Mouse (Mus musculus) hindbrain, embryonic 12.5 days (tissue): ENCODE results near the gene Kif1c. TPM values are rescaled to one million over a fixed set of nuclear protein-coding genes. Genes with fewer than 3 reads are reported as not detected.

Source experiments
- ATAC-seq: fragments of 200-750 bp; cut with Nextera tagmentation; 2 replicates; pipeline ENCODE4 v1.8.0; 2017; ENCODE audit warnings: moderate TSS enrichment; ENCODE audit not compliant: low FRiP score
- H3K27ac ChIP-seq: fragments of 300-500 bp; sonication (generic); 2 replicates; pipeline ENCODE4 v1.5.1; 2016; ENCODE audit warnings: mild to moderate bottlenecking
- H3K27me3 ChIP-seq: fragments of 300-500 bp; sonication (generic); 2 replicates; pipeline ENCODE4 v1.6.1; 2016; ENCODE audit warnings: mild to moderate bottlenecking
- H3K36me3 ChIP-seq: fragments of 300-500 bp; sonication (generic); 2 replicates; pipeline ENCODE4 v1.6.1; 2016; ENCODE audit warnings: mild to moderate bottlenecking
- H3K4me1 ChIP-seq: fragments of 300-500 bp; sonication (generic); 2 replicates; pipeline ENCODE4 v1.6.1; 2016
- H3K4me2 ChIP-seq: fragments of 300-500 bp; sonication (generic); replicated peaks from 2 replicates; pipeline ENCODE4 v1.6.1; 2016; ENCODE audit warnings: mild to moderate bottlenecking
- H3K4me3 ChIP-seq: fragments of 300-500 bp; sonication (generic); 2 replicates; pipeline ENCODE4 v1.5.1; 2016; ENCODE audit warnings: mild to moderate bottlenecking
- H3K9ac ChIP-seq: fragments of 300-500 bp; sonication (generic); 2 replicates; pipeline ENCODE4 v1.6.1; 2016; ENCODE audit warnings: mild to moderate bottlenecking, moderate library complexity
- H3K9me3 ChIP-seq: fragments of 300-500 bp; sonication (generic); replicated peaks from 2 replicates; pipeline ENCODE4 v1.6.1; 2016; ENCODE audit warnings: mild to moderate bottlenecking
- WGBS: fragments of 180-500 bp; shearing (Covaris S2); methylation state at CpG from one replicate; pipeline ENCODE4 v1.1.7; 2016; 5-methylcytosine and 5-hydroxymethylcytosine counted together
- polyA plus RNA-seq: library from polyadenylated mRNA; unstranded; fragments of >200 nt; fragmentation: Nextera tagmentation; extraction: Ambion mirVana; gene quantifications from 2 replicates; pipeline ENCODE4 v1.2.1, GENCODE M21; 2016

Gene Kif1c
- polyA plus RNA-seq, 1 experiment from 2014 or later = 3.0 TPM

- Histone ChIP-seq H3K27ac (peak within 1 kb of the TSS; percentile 97), H3K4me1 (peaks cover 27% of the 10 kb centered on the region), H3K9me3 (no peaks in the 10 kb centered on the region), H3K36me3 (peaks cover 31% of the 10 kb centered on the region), H3K27me3 (no peaks in the 10 kb centered on the region), H3K4me3 (peak within 1 kb of the TSS; percentile 57), H3K4me2 (peak within 1 kb of the TSS; percentile 85), H3K9ac (peak within 1 kb of the TSS; percentile 80)
- WGBS = under 1% methylated on average over 43 of the region's 44 CpGs
- peak; percentile 98 for ATAC-seq
Measured at GRCm38 (mm10) chr11:70668771-70669505, 31.4 kb upstream of the Kif1c start, which contains the start of gene Spag7. Gene Spag7 (minus strand): TSS chr11:70669416.

DNA sequence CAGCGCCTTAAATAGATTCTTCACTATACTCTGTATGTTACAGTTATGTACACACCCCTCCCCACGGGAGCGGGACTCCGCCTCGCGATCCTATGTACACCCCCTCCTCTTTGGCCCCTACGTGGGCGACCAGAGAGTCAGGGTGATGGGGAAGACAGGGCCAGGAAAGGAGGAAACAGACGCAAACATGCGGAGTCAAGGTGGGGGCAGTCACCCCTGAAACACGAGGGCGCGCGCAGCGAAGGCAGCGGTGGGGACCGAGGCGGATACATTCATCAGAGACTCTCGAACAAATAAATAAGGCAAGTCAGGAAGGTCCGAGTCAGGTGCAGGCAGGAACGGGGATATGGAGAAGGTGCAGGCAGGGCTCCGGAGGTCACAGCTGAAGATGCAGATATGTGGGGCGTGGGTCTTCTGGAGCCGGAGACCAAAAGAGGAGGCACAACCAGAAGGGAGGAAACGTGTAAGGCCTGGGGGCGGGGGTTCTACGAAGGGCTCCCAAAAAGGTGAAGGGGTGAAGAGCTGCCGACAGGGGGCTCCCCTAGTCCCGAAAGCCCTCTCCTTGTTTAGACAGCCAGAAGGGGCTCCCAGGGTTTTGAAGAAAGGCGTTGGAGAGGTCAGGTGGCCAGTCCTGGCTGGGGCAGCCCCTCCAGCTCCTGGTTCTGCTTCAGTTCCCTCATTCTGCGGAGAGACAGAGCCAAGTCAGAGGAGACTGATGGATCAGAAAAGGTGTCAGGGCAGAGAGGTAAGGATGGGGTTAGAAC is 30.6 kb upstream of the Kif1c start:
- Histone ChIP-seq H3K36me3 (peaks cover 29% of the 10 kb centered on the region), H3K4me3 (peak overlapping the region; percentile 57), H3K4me2 (peak overlapping the region; percentile 85), H3K27ac (peak overlapping the region; percentile 97), H3K4me1 (peaks cover 27% of the 10 kb centered on the region), H3K9ac (peak overlapping the region; percentile 80), H3K27me3 (no peaks in the 10 kb centered on the region), H3K9me3 (no peaks in the 10 kb centered on the region)
- whole genome bisulfite sequencing = under 1% methylated on average over 30 of the region's 31 CpGs
- peak; percentile 42 for ATAC-seq

GRCm38 (mm10) chr11:70670483-70670882 is 29.9 kb upstream of the Kif1c start:
- peaks cover 28% of the 10 kb centered on the region for H3K36me3 ChIP-seq
- WGBS = 43% methylated on average over 14 of the region's 14 CpGs

DNA sequence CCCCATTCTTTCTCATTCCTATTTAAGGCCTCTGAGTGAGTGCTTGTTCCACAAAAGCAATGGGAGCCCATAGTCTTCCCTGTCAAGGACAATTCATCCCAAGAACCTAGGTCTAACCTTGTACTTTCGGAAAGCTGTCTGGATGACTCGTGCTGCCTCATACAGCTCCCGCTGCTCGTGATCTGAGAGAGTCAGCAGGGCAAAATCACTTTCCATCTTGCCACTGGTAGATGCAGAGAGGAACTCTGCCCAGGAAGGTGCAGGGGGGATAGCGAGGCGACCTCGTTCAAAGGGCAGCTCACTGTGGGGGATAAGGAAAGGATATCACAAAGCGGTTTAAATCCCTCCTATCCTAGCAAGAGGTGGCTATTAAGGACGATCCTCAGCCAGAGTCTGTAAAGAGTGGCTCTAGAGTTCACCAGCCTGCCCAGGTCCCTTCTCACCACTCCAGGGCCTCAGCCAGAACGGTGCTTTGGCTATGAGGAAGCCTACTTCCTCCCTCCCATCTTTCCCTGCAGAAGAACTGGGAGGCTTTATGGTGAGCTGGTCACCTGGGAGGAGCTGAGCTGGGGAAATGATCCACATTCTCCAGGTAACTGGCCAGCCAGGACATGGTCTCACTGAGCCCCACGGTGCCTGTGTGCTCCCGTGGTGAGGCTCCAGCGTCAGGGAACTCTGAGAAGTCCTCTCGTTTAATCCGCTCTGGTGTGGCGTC is 28.9 kb upstream of the Kif1c start:
- no peaks in the 10 kb centered on the region for H3K9me3 ChIP-seq
- H3K4me1 ChIP-seq = peaks cover 27% of the 10 kb centered on the region
- no peaks in the 10 kb centered on the region for H3K27me3 ChIP-seq
- WGBS = 84% methylated on average over 16 of the region's 16 CpGs
- H3K4me2 ChIP-seq = peak overlapping the region; percentile 85; the same call in 1 of the 2 replicates
- no peak overlapping the region for H3K4me3 ChIP-seq
- no peak overlapping the region for H3K9ac ChIP-seq
- no peak for ATAC-seq
- peaks cover 33% of the 10 kb centered on the region for H3K36me3 ChIP-seq
- no peak overlapping the region for H3K27ac ChIP-seq

More at GRCm38 (mm10) chr11:70670483-70670882, 29.9 kb upstream of the Kif1c start:
- ATAC-seq = no peak
- H3K9me3 ChIP-seq = no peaks in the 10 kb centered on the region
- peak overlapping the region; percentile 85 for H3K4me2 ChIP-seq
- H3K27ac ChIP-seq = peak overlapping the region; percentile 97
- peak overlapping the region; percentile 80 for H3K9ac ChIP-seq
- peaks cover 27% of the 10 kb centered on the region for H3K4me1 ChIP-seq
- H3K4me3 ChIP-seq = peak overlapping the region; percentile 57
- H3K27me3 ChIP-seq = no peaks in the 10 kb centered on the region

DNA sequence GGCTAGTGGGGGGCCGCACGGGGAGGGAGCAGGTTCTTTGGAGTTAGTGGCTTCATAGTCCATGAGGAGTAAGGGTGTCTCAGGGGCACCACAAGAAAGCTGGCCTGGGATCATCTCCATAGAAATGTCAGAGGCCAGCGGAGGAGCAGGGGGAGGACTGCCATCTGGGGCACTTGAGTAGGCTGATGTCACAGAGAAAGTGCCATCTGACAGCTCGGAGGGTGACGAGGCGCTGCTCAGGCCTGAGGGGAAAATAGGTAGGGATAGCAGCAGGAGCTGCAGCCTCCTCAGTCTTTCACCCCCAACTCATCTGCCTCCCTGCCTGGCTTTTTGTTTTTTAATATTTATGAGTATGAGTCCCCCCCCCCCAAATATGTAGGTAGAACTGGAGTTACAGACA is 26.3 kb upstream of the Kif1c start:
- WGBS = 46% methylated on average over 6 of the region's 6 CpGs
- H3K9me3 ChIP-seq = no peaks in the 10 kb centered on the region
- no peak overlapping the region for H3K27ac ChIP-seq
- H3K36me3 ChIP-seq = peaks cover 39% of the 10 kb centered on the region
- ATAC-seq = no peak
- no peak overlapping the region for H3K4me3 ChIP-seq
- no peak overlapping the region for H3K4me2 ChIP-seq
- peaks cover 15% of the 10 kb centered on the region for H3K4me1 ChIP-seq
- no peaks in the 10 kb centered on the region for H3K27me3 ChIP-seq
- H3K9ac ChIP-seq = no peak overlapping the region

DNA sequence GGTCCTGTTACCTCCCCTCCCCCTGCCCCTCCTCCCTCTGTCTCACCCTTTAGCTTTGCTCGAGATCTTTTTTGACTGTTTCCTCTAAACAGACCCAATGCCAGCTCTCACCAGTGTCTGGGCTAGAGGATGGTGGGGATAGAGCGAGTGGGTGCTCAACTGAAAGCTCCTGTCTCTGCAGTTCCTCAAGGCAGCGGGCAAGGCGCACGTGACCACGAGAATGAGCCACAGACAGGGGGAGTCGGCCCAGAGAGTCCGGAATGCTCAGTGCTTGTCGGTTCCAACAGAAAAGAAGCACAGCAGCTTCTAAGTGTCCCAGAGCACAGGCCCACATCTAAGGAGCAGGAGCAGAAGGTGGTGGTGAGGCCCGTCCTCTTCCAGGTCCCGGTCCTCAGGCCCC is 25.8 kb upstream of the Kif1c start:
- peaks cover 15% of the 10 kb centered on the region for H3K4me1 ChIP-seq
- no peak for ATAC-seq
- no peak overlapping the region for H3K27ac ChIP-seq
- peaks cover 44% of the 10 kb centered on the region for H3K36me3 ChIP-seq
- H3K9me3 ChIP-seq = no peaks in the 10 kb centered on the region
- 69% methylated on average over 11 of the region's 11 CpGs for WGBS
- H3K9ac ChIP-seq = no peak overlapping the region
- H3K27me3 ChIP-seq = no peaks in the 10 kb centered on the region
- H3K4me2 ChIP-seq = no peak overlapping the region
- H3K4me3 ChIP-seq = no peak overlapping the region

GRCm38 (mm10) chr11:70678092-70678491 is 22.3 kb upstream of the Kif1c start:
- H3K4me2 ChIP-seq = no peak overlapping the region
- no peaks in the 10 kb centered on the region for H3K9me3 ChIP-seq
- H3K4me1 ChIP-seq = peaks cover 17% of the 10 kb centered on the region
- WGBS = 79% methylated on average over 9 of the region's 9 CpGs
- no peak for ATAC-seq
- H3K9ac ChIP-seq = no peak overlapping the region
- H3K27me3 ChIP-seq = no peaks in the 10 kb centered on the region
- H3K4me3 ChIP-seq = no peak overlapping the region
- peaks cover 51% of the 10 kb centered on the region for H3K36me3 ChIP-seq
- H3K27ac ChIP-seq = no peak overlapping the region

GRCm38 (mm10) chr11:70678576-70678975 is 21.8 kb upstream of the Kif1c start:
- ATAC-seq = no peak
- no peaks in the 10 kb centered on the region for H3K9me3 ChIP-seq
- no peak overlapping the region for H3K4me3 ChIP-seq
- no peak overlapping the region for H3K27ac ChIP-seq
- no peak overlapping the region for H3K9ac ChIP-seq
- peaks cover 17% of the 10 kb centered on the region for H3K4me1 ChIP-seq
- WGBS = 59% methylated on average over 2 of the region's 2 CpGs
- no peak overlapping the region for H3K4me2 ChIP-seq
- peaks cover 53% of the 10 kb centered on the region for H3K36me3 ChIP-seq
- H3K27me3 ChIP-seq = no peaks in the 10 kb centered on the region

GRCm38 (mm10) chr11:70679361-70679760 is 21.0 kb upstream of the Kif1c start:
- no peaks in the 10 kb centered on the region for H3K9me3 ChIP-seq
- no peak overlapping the region for H3K9ac ChIP-seq
- no peak overlapping the region for H3K4me3 ChIP-seq
- H3K36me3 ChIP-seq = peaks cover 54% of the 10 kb centered on the region
- 95% methylated on average over 8 of the region's 8 CpGs for WGBS
- no peak overlapping the region for H3K4me2 ChIP-seq
- peaks cover 17% of the 10 kb centered on the region for H3K4me1 ChIP-seq
- H3K27ac ChIP-seq = no peak overlapping the region
- ATAC-seq = no peak
- no peaks in the 10 kb centered on the region for H3K27me3 ChIP-seq

DNA sequence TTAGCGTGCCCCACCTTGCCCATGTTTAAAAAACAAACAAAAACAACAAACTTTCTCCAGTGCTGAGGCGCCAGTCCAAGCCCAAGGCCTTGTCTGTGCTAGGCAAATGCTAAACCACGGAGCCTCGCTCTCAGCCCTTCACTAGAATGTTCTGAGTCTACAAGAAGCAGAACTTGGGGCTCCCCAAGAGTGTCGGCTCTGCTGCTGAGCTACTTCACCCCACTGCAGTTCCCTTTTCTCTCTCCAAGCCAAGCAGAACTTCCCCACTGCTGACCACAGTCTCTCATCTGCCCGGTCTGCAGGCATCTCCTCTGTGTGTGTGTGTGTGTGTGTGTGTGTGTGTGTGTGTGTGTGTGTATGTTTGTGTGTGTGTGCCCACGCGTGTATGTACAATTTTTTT is 20.5 kb upstream of the Kif1c start:
- Histone ChIP-seq H3K36me3 (peaks cover 53% of the 10 kb centered on the region), H3K4me2 (no peak overlapping the region), H3K4me3 (no peak overlapping the region), H3K9ac (no peak overlapping the region), H3K9me3 (no peaks in the 10 kb centered on the region), H3K27me3 (no peaks in the 10 kb centered on the region), H3K27ac (no peak overlapping the region), H3K4me1 (peaks cover 17% of the 10 kb centered on the region)
- no peak for ATAC-seq
- WGBS = 91% methylated on average over 8 of the region's 8 CpGs

DNA sequence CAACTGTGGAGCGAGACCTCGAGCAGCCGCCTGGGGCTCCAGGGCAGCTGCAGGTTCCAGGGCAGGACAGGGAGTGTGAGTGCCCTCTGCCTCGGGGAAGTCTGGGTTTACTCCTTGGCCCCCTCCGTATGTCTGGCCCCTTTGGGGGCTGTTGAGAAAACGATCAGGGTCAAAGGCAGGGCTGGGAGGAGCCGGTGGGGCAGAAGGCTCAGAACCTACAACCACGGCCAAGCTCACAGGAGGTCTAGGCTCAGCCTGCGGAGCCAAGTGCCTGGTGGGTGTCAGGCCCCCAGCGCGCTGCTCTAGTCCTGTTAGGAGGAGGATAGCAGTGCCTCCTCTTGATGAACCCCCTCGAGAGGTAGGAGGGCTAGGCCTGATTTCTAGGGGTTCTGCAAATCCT is 19.2 kb upstream of the Kif1c start:
- peaks cover 48% of the 10 kb centered on the region for H3K36me3 ChIP-seq
- no peak overlapping the region for H3K4me2 ChIP-seq
- H3K27ac ChIP-seq = peak overlapping the region; percentile 31; the same call in 1 of the 2 replicates
- no peaks in the 10 kb centered on the region for H3K27me3 ChIP-seq
- H3K4me1 ChIP-seq = peaks cover 18% of the 10 kb centered on the region
- H3K9me3 ChIP-seq = no peaks in the 10 kb centered on the region
- H3K9ac ChIP-seq = no peak overlapping the region
- ATAC-seq = no peak
- WGBS = 70% methylated on average over 12 of the region's 12 CpGs
- H3K4me3 ChIP-seq = no peak overlapping the region
